Mouse (Mus musculus) limb, embryonic 14.5 days (tissue): ENCODE measurements around the gene Gnaq. TPM values are rescaled to one million over a fixed set of nuclear protein-coding genes. Genes with fewer than 3 reads are reported as not detected.

Experiments
- ATAC-seq: fragments of 200-750 bp; cut with Nextera tagmentation; 2 replicates; pipeline ENCODE4 v1.8.0; 2017; ENCODE audit warnings: low read depth, moderate number of reproducible peaks, moderate TSS enrichment; ENCODE audit not compliant: low FRiP score
- DNase-seq: peaks from one replicate; pipeline ENCODE4 v3.0.0-alpha.2; 2015; ENCODE audit warnings: low spot score
- H3K27ac ChIP-seq: fragments of 300-500 bp; sonication (generic); replicated peaks from 2 replicates; pipeline ENCODE4 v1.5.1; 2014; ENCODE audit warnings: low read depth, mild to moderate bottlenecking, low read length, moderate library complexity, mixed read lengths
- H3K27me3 ChIP-seq: fragments of 300-500 bp; sonication (generic); 2 replicates; pipeline ENCODE4 v1.6.1; 2014; ENCODE audit warnings: low read length, mixed read lengths; ENCODE audit not compliant: control insufficient read depth, insufficient read depth
- H3K36me3 ChIP-seq: fragments of 300-500 bp; sonication (generic); 2 replicates; pipeline ENCODE4 v1.6.1; 2014; ENCODE audit warnings: mild to moderate bottlenecking, low read length, moderate library complexity, mixed read lengths; ENCODE audit not compliant: control insufficient read depth, insufficient read depth
- H3K4me1 ChIP-seq: fragments of 300-500 bp; sonication (generic); 2 replicates; pipeline ENCODE4 v1.6.1; 2014; ENCODE audit warnings: antibody characterized with exemption, low read length, mixed read lengths; ENCODE audit not compliant: control insufficient read depth, insufficient read depth
- H3K4me2 ChIP-seq: fragments of 300-500 bp; sonication (generic); replicated peaks from 2 replicates; pipeline ENCODE4 v1.6.1; 2014; ENCODE audit warnings: low read depth, mild to moderate bottlenecking, low read length, moderate library complexity; ENCODE audit not compliant: severe bottlenecking
- H3K4me3 ChIP-seq: fragments of 300-500 bp; sonication (generic); replicated peaks from 2 replicates; pipeline ENCODE4 v1.5.1; 2014; ENCODE audit warnings: low read length
- H3K9ac ChIP-seq: fragments of 300-500 bp; sonication (generic); 2 replicates; pipeline ENCODE4 v1.6.1; 2014; ENCODE audit warnings: mild to moderate bottlenecking, low read depth, low read length, moderate library complexity; ENCODE audit not compliant: severe bottlenecking
- H3K9me3 ChIP-seq: fragments of 300-500 bp; sonication (generic); 2 replicates; pipeline ENCODE4 v1.6.1; 2016; ENCODE audit warnings: low read length; ENCODE audit not compliant: control insufficient read depth
- POLR2A ChIP-seq: fragments of 200-500 bp; IDR thresholded peaks from 2 replicates; pipeline ENCODE4 v1.8.0; 2012; ENCODE audit warnings: inconsistent platforms, mild to moderate bottlenecking, moderate library complexity, borderline replicate concordance; ENCODE audit not compliant: insufficient read depth, insufficient read length; ENCODE audit errors: extremely low read depth
- WGBS: fragments of 180-500 bp; shearing (Covaris S2); extraction: QIAGEN DNeasy Blood & Tissue Kit; methylation state at CpG from one replicate; pipeline ENCODE4 v1.1.7; 2014; 5-methylcytosine and 5-hydroxymethylcytosine counted together
- polyA plus RNA-seq, 2 experiments: library from polyadenylated mRNA; depleted of rRNA in 1 of 2; stranded (reverse) in 1 of 2; unstranded in 1 of 2; fragments of >200 nt; fragmentation: Nextera tagmentation in 1 of 2; extraction: Ambion mirVana in 1 of 2; gene quantifications; 2 replicates each; pipeline versions ENCODE4 v1.2.1 to v1.2.3; 2012 to 2014

Gnaq gene
- polyA plus RNA-seq, 2 experiments = 16.6 to 23.4 TPM

GRCm38 (mm10) chr19:16378565-16378964 lies 245.9 kb downstream of the Gnaq start:
- no peak for ATAC-seq
- Histone ChIP-seq H3K27ac (no peak overlapping the region), H3K36me3 (0 out of 2 replicates have a peak, but pooled peaks cover 3% of the 10 kb centered on the region), H3K4me1 (peaks cover 7% of the 10 kb centered on the region; the same call in 1 of the 2 replicates), H3K4me3 (no peak overlapping the region), H3K9ac (no peak overlapping the region), H3K27me3 (no peaks in the 10 kb centered on the region), H3K4me2 (no peak overlapping the region), H3K9me3 (no peaks in the 10 kb centered on the region)
- no peak for TF ChIP-seq POLR2A
- DNase-seq = no peak
- WGBS = 77% methylated on average over 7 of the region's 7 CpGs

GRCm38 (mm10) chr19:16379687-16380086 lies 247.1 kb downstream of the Gnaq start:
- H3K4me3 ChIP-seq = no peak overlapping the region
- WGBS = 75% methylated on average over 8 of the region's 8 CpGs
- no peak for TF ChIP-seq POLR2A
- peaks cover under 1% of the 10 kb centered on the region; the same call in 1 of the 2 replicates for H3K4me1 ChIP-seq
- no peak overlapping the region for H3K9ac ChIP-seq
- ATAC-seq (no peak), DNase-seq (no peak)
- H3K27ac ChIP-seq = no peak overlapping the region
- H3K36me3 ChIP-seq = peaks cover 7% of the 10 kb centered on the region; the same call in 1 of the 2 replicates
- no peak overlapping the region for H3K4me2 ChIP-seq
- no peaks in the 10 kb centered on the region for H3K9me3 ChIP-seq
- no peaks in the 10 kb centered on the region for H3K27me3 ChIP-seq

GRCm38 (mm10) chr19:16382392-16382791 lies 249.8 kb downstream of the Gnaq start:
- Histone ChIP-seq H3K27ac (no peak overlapping the region), H3K4me2 (no peak overlapping the region), H3K4me1 (no peaks in the 10 kb centered on the region), H3K36me3 (peaks cover 11% of the 10 kb centered on the region; the same call in 1 of the 2 replicates), H3K9ac (no peak overlapping the region), H3K27me3 (no peaks in the 10 kb centered on the region), H3K4me3 (no peak overlapping the region), H3K9me3 (no peaks in the 10 kb centered on the region)
- ATAC-seq = no peak
- 75% methylated on average over 2 of the region's 2 CpGs for WGBS
- TF ChIP-seq POLR2A = no peak
- no peak for DNase-seq

GRCm38 (mm10) chr19:16383127-16383526 lies 250.5 kb downstream of the Gnaq start:
- Histone ChIP-seq H3K9me3 (no peaks in the 10 kb centered on the region), H3K27me3 (no peaks in the 10 kb centered on the region), H3K4me3 (no peak overlapping the region), H3K4me1 (no peaks in the 10 kb centered on the region), H3K36me3 (peaks cover 18% of the 10 kb centered on the region; the same call in 1 of the 2 replicates), H3K27ac (no peak overlapping the region), H3K9ac (no peak overlapping the region), H3K4me2 (no peak overlapping the region)
- TF ChIP-seq POLR2A = no peak
- ATAC-seq (no peak), DNase-seq (no peak)
- WGBS = 82% methylated on average over 13 of the region's 13 CpGs

- no peak overlapping the region for H3K27ac ChIP-seq
- DNase-seq = no peak
- no peak for TF ChIP-seq POLR2A
- H3K9me3 ChIP-seq = no peaks in the 10 kb centered on the region
- no peak for ATAC-seq
- H3K9ac ChIP-seq = no peak overlapping the region
- H3K36me3 ChIP-seq = peaks cover 15% of the 10 kb centered on the region; the same call in 1 of the 2 replicates
- no peak overlapping the region for H3K4me3 ChIP-seq
- H3K27me3 ChIP-seq = no peaks in the 10 kb centered on the region
- no peaks in the 10 kb centered on the region for H3K4me1 ChIP-seq
- no peak overlapping the region for H3K4me2 ChIP-seq
- WGBS = 86% methylated on average over 6 of the region's 6 CpGs
Measured at GRCm38 (mm10) chr19:16384094-16384493, 251.5 kb downstream of the Gnaq start.

- DNase-seq (no peak), ATAC-seq (no peak)
- Histone ChIP-seq H3K27me3 (no peaks in the 10 kb centered on the region), H3K36me3 (peaks cover 15% of the 10 kb centered on the region; the same call in 1 of the 2 replicates), H3K4me1 (no peaks in the 10 kb centered on the region), H3K9me3 (no peaks in the 10 kb centered on the region), H3K9ac (no peak overlapping the region), H3K4me2 (no peak overlapping the region), H3K27ac (no peak overlapping the region), H3K4me3 (no peak overlapping the region)
- no peak for TF ChIP-seq POLR2A
- 80% methylated on average over 11 of the region's 11 CpGs for WGBS
Measured at GRCm38 (mm10) chr19:16384957-16385356, 252.3 kb downstream of the Gnaq start.
